Mouse (Mus musculus): ENCODE measurements around the gene Zfp811. TPM values are rescaled to one million over a fixed set of nuclear protein-coding genes. Genes with fewer than 3 reads are reported as not detected.

Zfp811 gene
- polyA plus RNA-seq (2015; fragmentation: Nextera tagmentation; extraction: Ambion mirVana), result 2.0 and 4.6 TPM in 2 replicates

DNA sequence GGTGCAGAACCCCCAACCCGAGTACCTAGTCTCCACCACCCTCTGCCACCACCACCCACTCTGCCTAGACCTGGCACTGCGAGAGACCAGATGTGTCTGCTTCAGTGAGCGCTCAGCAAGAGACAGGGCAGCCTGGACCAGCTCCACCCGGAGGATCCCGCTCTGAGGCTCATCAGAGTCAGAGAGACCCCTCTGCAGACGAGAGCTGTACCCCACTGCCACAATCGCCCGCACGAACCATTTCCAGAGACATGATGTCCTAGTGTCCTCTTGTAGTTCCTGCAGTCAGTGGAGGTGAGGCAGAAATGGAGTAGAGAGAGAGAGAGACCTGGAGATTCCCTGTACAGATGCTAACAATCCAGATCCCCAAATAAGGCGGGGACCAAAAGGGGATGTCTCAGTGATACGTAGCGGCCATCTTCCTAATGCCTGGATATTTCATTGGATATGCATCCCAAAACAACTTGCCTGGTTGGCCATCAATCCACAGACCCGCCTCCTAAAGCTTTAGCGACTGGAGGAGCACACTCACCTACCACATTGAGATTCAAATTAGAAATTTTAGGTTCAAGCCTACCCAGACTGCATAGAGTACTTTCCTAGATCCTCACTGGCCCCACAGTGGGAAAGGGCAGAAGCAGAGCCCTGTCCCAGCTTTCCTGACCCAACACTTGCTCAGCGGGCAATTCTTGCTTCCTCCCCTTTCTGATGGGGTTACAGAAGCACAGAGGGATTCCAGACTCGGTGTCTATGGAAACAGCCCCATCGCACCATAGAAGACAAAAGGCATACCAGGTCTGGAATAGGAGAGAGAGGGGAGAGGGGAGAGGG, at the start of gene Zfp811:
Gene Zfp811 (minus strand): TSS at position 388 of the 831 bp plus-strand sequence.

DNA sequence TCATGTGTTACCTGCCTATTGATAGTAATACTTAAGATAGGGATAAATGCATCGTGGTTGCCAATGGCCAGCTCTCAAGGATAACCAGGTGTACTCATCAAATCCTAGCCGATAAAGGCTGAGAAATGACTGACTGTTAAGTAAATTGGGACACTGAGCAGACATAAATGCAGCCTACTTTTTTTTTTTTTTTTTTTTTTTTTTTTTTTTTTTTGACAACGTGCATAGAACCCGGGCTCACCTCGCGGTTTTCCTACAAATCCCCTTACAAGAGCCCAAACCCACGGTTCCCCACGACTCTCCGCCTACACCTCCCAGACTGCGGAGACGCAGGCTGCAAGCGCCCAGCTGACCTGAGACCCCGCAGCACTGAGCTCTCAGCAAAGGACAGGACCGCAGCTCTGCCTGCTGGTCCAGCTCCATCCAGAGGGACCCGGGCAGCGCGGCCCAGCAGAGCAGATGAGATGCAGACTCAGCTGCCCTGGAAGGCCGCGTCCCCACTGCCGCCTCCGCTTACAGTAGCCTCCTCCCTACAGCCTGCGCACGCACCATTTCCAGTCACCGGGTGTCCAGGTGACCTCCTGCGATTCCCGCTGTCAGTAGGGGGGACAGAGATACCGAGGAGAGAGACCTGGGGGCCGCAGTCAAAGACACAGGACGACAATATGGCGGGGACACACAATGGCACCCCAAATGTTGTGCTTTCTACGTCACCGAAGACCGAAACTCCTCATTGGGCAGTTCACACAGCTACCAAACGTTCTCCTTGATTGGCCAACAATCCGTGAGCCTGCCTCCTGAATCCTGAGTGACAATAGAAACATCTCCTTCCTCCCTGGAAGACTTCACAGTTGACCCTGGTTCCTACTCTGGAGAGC, 20.0 kb upstream of the Zfp811 start, which contains the start of gene Zfp799:
Gene Zfp799 (minus strand): TSS at position 722 of the 878 bp plus-strand sequence.

GRCm38 (mm10) chr17:32788094-32788559, 21.6 kb downstream of the Zfp811 start, which contains the start of gene Zfp871:
TSS of gene Zfp871 (minus strand) at chr17:32788287.

Other genes starting within 250 kb of the Zfp811 start
- gene Cyp4f37, start 188.6 kb downstream of the Zfp811 start, polyA plus RNA-seq (2015; fragmentation: Nextera tagmentation; extraction: Ambion mirVana), result not detected in 2 replicates
- gene Cyp4f40, start 151.0 kb downstream of the Zfp811 start, polyA plus RNA-seq (2015; fragmentation: Nextera tagmentation; extraction: Ambion mirVana), result not detected in 2 replicates
- gene Cyp4f15, start 124.3 kb downstream of the Zfp811 start, polyA plus RNA-seq (2015; fragmentation: Nextera tagmentation; extraction: Ambion mirVana), result 0.94 and 2.4 TPM in 2 replicates
- gene Zfp871, start 21.6 kb downstream of the Zfp811 start, polyA plus RNA-seq (2015; fragmentation: Nextera tagmentation; extraction: Ambion mirVana), result 11.0 and 22.7 TPM in 2 replicates
- gene Zfp799, start 20.3 kb upstream of the Zfp811 start, polyA plus RNA-seq (2015; fragmentation: Nextera tagmentation; extraction: Ambion mirVana), result 6.4 and 7.7 TPM in 2 replicates
- 5.1 and 6.2 TPM in 2 replicates for gene Zfp870, start 81.7 kb upstream of the Zfp811 start, polyA plus RNA-seq (2015; fragmentation: Nextera tagmentation; extraction: Ambion mirVana)
- gene Cyp4f14, start 107.4 kb upstream of the Zfp811 start, polyA plus RNA-seq (2015; fragmentation: Nextera tagmentation; extraction: Ambion mirVana), result 1.4 and 4.0 TPM in 2 replicates
- 23.8 and 42.9 TPM in 2 replicates for gene Cyp4f13, start 137.5 kb upstream of the Zfp811 start, polyA plus RNA-seq (2015; fragmentation: Nextera tagmentation; extraction: Ambion mirVana)
- 8.8 and 11.6 TPM in 2 replicates for gene Zfp472, start 155.9 kb upstream of the Zfp811 start, polyA plus RNA-seq (2015; fragmentation: Nextera tagmentation; extraction: Ambion mirVana)
- 8.4 and 9.0 TPM in 2 replicates for gene Zfp952, start 183.2 kb upstream of the Zfp811 start, polyA plus RNA-seq (2015; fragmentation: Nextera tagmentation; extraction: Ambion mirVana)
- gene Zfp763, start 223.5 kb upstream of the Zfp811 start, polyA plus RNA-seq (2015; fragmentation: Nextera tagmentation; extraction: Ambion mirVana), result 10.6 and 11.4 TPM in 2 replicates